Mouse (Mus musculus) monocyte, adult 5-6 weeks (primary cell): ENCODE measurements around the gene Fkbp1a. TPM values are rescaled to one million over a fixed set of nuclear protein-coding genes. Genes with fewer than 3 reads are reported as not detected.

ENCODE experiments used
- ATAC-seq: fragments of 153-309, 156-312 bp; replicated peaks from 2 replicates; pipeline ENCODE4 v1.8.0; 2017; ENCODE audit warnings: mild to moderate bottlenecking; ENCODE audit not compliant: low TSS enrichment, insufficient number of reproducible peaks, severe bottlenecking, poor library complexity, low FRiP score
- total RNA-seq: library from RNA; stranded (forward); fragments of 200-1000, 200-491, 200-594 nt; gene quantifications from 3 replicates; pipeline ENCODE4 v1.2.3, GENCODE M21; 2017

Fkbp1a gene
- total RNA-seq, 1 experiment from 2014 or later: 27.0 TPM

DNA sequence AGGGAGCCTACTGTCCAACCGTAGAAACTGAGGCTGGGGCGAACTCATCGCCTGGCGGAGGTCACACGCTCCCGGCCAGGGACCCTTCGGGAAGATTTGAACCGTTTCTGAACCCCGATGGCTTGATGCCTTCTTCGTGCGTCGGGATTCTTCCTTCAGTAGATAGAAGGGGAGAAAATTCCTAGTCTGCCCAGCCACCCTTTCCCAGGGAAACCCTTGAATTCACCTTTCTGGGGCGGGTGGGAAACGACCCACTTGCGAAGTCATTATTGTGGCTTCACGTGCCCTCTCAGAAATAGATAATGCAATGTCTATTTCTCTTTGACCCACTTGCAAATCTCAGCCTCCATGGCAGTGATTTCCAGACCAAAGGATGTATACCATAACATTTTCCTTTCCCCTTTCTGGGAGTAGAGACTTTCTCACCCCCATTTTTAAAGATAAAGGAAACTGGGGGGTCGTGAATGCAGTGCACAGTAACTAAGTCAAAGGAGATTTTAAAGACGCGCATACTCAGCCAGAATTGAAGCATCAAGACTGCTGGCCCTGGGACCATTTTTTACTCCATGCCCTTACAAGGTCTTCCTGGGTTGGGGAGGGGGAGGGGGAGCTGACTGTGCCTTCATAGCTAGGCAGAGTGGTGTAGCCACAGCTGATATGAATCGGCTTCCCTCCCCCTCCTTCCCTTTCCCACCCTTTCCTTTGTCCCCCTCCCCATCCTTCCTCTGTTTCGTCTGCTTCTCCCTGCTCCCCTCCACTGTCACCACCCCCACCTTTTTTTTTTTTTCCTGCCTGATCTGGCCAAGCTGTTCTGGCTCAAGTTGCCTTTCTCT lies 996 bp downstream of the Fkbp1a start:
- no peak for ATAC-seq

DNA sequence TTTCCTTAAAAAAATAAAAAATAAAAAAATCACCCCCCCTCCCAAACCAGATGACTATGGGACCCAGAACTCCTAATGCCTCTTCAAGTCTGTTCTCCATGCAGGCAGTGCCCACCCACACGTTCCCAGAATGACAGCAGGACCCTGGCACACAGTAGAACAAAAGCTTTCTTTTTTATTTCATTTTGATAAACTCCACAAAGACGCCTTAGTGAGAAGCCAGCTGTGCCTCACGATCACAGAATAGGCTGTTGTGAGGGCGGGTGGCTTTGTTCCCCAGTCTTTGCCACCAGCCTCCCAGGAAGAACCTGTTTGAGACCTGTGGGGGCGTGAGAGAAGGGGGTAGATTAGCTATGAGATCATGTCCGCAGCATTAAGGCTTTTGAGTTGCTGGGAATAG lies 2.4 kb downstream of the Fkbp1a start:
- no peak for ATAC-seq

DNA sequence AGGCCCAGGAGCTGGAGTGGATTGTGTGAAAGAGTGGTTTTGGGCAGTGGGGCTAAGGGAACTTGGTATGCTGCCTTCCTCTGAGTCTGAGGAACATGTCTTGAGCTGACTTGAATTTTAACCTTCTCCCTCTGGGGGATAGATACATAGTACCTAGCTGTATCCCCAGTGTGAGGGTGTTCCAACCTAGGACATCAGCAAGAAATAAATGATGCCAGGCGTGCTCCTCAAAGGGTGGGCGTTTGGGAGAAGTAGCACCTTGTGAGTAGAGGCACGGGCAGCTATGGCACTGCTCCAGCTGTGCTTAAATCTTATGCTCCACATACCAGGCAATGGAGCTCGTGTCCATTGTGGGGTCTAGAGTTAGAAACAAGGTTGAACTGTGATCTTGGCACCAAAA lies 4.3 kb downstream of the Fkbp1a start:
- ATAC-seq: no peak

DNA sequence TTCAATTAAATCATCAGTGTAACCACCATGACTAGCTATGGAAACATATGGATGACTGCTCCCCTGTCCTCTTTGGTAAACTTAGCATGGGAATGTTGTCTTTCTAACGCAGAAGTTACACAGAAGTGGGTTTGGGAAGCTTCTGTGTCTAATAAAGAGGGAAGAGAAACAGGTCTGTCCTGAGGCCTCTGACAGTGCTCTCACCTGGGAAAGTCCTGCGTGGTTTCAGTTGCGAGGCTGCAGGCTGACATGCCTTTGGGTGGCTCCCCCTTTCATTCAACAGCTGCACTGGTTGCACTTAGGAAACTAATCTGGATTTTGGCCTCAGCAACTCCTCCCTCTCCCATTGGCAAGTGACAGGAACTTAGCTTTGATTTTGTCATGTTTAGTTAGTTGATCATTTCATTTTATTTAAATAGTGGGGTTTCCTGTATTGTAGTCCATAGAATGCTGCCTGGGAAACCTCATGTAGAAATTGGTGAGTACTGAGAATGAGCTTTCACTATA lies 7.4 kb downstream of the Fkbp1a start:
- ATAC-seq: no peak

DNA sequence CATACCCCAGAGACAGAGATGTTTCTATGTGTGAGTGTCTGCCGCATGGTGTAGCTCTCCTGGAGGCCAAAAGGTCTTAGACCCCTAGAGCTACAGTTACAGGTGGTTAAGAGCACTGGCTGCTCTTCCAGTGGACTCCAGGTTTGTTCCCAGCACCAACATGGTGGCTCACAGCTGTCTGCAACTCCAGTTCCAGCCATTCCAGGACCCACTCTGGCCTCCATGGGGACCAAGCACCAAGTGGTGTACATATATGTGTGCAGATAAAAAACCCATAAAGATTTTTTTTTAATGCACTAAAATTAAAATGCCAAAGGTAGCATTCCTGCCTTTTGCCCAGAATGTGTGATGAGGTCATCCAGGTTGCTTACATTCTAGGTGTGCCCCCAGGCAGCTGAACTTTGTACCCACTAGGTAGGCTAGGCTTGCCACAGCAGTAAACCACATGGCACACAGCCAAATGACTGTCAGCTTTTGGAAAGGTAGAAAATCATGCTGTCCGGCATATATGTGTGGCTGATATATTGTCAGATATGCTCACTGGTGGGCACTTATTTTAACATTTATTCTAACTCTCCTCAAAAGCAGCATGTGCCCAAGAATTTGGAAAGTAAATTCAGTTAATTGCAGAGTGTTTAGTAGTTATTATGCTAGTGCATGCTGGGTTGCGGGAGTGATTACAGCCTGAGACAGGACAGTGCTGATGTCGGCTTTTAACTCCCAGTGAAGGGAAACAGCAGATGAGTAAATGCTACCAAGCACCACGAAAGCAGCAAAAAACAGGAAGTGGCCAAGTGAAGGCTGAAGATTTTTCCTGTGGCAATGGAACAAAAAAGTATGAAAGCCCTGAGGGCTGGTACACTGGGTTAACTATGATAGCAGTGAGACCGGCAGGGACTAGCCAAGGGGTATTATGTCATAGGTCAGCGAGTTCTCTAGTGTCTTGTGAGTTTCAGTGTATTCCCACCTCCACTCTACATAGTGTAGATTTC lies 20.9 kb downstream of the Fkbp1a start:
- no peak for ATAC-seq

DNA sequence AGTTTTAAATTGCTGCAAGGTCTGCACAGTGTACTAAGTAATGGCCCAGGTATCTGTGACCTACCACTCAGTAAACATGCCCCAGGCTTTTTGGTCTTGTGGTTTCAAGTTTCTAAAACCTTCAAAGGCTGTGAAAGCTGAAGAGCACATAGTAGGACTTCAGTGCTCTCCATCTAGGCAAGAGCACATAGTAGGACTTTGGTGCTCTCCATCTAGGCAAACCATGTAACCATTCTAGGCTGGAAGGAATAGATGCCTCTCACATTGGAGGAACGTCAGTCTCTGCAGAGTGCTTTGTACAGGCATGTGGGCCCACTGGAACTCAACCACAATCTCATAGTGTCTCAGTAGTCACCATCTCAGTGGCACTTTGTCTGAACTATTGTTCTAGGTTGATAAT lies 21.7 kb downstream of the Fkbp1a start:
- no peak for ATAC-seq

DNA sequence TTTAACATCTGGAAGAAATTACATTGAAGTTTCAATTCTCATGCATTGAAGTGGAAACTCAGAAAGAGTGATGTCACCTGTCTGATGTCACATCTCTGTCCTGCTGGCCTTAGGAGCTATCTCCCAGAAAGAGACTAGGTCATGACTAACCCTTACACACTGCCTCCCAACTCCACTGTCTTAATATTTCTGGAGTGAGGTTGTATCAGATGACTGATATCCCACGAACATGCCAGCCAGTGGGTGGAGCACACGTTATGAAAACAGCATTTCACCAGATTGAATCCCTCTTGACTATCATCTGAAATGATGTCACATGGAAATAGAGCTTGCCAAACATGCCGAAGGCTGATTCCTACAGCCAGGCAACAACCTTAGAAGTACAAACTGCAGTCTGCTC lies 22.7 kb downstream of the Fkbp1a start:
- no peak for ATAC-seq

DNA sequence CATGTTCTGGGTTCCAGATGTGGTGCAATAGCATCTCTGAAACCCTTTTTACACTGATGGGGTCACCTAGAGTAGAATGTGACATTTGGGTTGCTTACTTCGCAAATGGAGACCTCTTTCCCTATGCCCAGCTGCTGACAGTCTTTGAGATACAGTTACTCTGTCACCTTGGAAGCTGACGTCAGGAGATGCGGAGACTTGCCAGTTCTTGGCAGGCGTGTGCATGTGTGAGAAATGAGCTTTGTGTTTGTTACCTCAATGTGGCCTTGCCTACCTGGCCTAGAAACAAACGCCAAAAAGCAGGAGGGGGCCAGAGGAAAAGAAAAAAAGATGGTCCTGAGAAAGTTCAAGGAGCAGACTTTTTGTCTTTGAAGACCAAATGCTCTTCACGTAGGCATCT lies 24.6 kb downstream of the Fkbp1a start:
- ATAC-seq: no peak

DNA sequence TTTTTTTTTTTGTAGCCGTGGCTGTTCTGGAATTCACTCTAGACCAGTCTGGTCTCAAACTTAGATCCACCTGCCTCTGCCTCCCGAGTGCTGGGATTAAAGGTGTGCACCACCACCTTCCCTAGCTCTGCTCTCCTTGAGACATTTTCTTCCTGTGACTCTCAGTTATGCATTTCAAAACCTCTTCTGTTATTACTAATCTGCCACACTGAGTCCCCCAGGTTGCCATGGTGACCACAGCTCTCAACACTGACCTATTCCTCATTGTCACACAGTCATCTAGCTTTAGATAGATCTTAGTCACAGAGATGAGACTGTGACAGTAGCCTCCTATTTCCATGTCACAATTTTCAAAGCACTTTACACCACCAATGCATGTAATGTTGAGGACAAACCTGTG lies 27.2 kb downstream of the Fkbp1a start:
- ATAC-seq: no peak

DNA sequence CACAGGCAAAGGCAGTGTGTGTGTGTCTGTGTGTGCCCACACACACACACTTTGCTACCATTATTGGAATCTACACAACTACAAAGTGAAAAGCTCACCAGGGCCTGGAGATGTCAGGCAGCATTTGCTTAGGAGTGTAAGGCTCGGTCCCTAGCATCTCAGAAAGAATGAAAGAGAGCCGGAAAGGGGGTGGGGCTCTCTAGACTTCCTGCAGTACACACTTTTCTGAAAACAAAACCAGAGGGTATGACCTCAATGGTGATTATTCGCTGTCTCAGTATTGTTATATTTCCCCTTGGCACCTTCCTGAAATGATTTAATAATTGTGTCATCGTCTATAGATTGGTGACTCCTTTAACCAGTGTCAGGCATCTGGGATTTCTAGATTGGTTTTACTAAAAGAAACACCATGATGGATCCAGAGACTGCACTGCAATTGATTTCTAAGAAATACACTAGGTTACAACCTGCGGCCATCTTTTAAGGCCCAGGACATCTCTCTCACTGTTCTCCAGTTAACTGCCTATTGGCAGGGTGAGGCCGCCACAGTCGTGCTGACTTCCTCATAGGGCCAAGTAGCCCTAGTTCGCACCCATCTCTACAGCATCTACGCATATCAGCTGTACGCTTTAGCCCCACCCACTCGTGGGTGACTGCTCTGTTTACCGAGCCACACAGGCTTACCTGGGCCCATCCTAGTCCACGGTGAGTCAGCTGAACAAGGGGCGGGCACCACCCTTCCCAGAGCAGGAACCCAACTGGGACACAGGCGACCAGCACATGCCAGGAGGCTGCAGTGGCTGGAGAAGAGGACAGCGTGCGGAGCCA lies 29.8 kb downstream of the Fkbp1a start, which contains the start of gene Sdcbp2:
TSS of gene Sdcbp2 (plus strand) at position 750 of the 828 bp plus-strand sequence.
- 0 out of 2 replicates have a peak, but pooled peaks have one; percentile 11 for ATAC-seq

DNA sequence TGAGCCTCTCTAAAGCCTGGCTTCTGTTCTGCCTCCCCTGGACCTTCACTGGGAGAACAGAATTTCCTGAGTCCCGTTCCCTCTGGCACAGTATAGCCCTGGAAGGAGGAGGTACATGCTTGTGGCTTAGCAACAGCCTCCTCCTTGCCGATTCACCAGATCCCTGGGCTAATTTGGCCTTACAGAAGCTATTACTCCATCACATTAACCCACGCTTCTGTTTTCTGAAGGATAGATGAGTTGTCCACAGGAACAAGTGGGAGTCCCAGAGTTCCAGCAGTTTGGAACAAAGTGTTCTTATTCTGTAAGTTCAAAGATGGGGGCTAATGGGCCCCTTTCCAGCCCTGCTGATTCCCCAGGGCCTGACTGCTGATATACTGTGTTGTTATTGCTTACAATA lies 31.4 kb downstream of the Fkbp1a start:
- no peak for ATAC-seq

DNA sequence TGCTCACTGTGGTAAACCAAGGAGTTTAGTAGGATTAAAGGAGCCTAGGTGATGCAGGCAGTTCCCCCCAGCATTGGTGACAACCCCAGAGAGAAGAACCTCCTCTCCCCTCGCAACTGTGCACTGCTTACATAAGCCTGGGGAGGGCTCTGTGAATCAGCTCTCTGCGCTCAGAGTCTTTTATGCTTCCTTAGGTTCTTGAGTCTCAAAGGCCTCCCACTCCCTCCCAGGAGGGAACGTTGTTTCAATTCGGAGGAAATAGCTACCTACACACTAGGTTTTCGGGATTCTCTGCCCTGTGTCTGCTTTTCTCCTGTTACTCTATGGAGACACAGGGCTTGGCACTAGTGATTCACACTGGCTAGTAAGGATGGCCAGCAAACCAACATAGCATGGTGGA lies 32.3 kb downstream of the Fkbp1a start:
- ATAC-seq: no peak

DNA sequence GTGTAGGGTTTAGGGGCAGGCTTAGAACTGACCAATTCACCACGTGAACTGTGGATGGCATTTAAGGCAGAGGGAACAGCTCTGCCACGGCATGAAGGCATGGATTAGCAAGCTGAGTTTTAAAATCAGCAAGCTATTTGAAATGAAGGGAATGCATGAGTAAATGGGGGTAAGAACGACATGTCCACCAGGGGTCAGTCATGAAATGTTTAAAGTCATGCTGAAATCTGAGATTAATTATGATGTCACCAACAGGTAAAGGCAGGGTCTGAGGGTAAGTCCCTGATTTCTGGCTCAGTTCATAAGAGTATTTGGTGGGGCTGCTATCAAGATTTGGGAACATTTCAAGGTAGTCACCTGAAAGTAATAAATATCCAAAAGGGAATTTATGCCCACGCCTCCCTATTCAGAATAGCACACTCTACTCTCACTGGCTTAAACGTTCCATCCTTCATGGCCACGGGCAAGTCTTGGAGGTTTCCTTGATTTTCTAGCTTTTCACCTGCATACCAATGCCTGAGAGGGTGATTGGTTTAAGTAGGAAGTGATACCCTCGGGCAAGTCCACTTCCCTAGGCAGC lies 32.9 kb downstream of the Fkbp1a start:
- ATAC-seq: no peak

DNA sequence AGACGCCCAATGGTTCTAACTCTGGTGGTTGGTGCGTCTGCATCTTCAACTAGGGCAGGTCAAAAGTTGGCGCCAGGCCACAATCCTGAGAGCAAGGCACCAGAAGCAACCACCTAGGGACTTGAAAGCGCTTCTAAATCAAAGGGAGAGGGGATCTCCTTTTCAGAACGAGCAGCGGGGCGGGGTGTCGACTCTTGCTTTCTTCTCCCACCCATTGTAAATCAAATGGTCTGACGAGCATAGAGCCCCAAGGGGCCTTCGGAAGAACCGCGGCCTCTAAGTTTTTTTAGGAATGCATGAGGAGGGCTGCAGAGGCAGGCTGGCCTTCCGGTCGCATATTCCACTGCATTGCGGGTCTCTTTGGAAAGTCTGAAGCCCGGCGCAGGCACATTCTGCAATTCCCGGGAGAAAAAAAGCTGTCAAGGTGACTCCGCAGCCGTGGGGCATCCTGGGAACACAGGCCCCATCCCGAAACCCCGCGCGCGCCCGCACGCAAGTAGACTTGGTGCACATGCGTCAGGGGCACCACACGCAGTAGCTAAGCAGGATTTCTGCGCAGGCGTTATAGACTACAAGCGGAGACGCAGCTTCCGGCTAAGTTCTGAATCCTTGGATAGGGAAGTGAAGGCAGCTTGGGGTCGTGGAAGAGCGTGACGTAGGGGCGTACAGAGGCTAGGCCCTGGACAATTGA lies 33.6 kb downstream of the Fkbp1a start:
- ATAC-seq: peak; percentile 50

DNA sequence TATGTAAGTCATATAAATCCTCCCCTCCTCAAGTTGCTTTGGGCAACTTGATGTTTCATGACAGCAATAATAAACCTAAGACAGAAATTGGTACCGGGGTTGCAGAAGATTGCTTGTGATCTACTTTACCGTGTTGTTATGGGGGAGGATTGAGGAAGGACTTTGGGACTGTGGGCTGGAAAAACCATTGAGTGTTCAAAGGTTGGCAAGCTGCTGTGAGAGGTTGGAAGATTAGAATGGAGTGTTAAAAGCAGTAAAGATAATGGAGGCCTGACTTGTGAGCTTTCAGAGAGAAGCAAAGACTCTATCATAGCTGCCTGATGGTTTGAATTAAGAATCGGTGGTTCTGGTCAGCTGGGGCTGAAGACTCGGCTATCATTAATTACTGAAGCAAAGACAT lies 36.9 kb downstream of the Fkbp1a start:
- no peak for ATAC-seq

DNA sequence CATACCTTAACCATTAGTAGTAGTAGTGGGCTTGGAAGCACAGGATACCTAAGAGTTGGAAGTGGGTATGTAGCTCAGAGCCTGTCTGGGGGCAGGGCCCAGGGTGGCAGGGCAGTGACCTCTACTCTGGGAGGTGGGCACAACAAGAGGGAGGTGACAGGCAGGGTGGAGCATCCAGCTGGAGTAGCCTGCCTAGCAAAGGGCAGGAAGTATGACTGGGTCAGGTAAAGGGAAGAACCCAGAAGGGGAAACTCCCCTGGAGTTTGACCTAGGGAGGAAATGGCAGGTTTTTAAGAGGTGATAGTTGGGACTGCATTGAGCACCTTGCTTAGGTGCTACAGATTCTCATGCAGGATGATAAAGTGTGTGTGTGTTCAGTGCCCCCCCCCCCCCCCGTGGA lies 38.7 kb downstream of the Fkbp1a start:
- ATAC-seq: no peak

DNA sequence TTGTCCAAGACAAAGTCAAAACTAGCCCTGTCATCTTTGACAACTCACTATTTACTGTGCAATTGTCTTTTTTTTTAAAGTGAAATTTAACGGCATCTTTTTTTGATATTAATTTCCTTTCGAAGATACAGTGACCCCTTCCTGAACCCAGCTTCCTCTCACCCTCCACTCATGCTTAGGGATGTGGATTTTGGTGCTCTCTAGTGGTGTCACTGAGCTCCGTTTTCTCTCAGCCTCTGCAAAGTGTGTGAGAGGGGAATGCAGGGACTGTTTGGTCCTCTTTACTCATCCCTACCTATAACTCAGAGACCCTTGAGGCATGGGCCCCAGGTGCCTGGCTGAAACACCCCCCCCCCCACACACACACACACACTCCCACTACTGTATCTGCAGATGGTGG lies 43.7 kb downstream of the Fkbp1a start:
- no peak for ATAC-seq

DNA sequence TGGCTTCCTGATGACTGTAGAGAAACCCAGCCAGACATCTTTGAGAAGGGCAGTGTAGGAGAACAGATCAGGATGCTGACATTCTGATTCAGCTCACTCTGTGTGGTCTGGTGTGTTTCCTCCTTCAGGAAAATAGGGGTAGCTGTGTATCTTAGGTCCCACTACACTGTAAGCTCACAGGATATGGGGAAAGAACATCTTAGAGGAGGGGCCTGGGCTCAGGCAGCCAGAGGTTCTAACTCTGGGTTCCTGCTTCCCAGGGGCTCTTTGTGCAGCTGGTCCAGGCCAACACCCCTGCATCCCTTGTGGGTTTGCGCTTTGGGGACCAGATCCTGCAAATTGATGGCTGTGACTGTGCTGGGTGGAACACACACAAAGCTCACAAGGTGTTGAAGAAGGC lies 44.5 kb downstream of the Fkbp1a start:
- no peak for ATAC-seq
